Mouse (Mus musculus) brain, adult 2 months (tissue): ENCODE data around the gene Pmis2.

ENCODE experiments used
- DNase-seq: peaks from one replicate; pipeline ENCODE4 v3.0.0; 2011; ENCODE audit warnings: low read depth, low spot score

Gene Pmis2

GRCm38 (mm10) chr7:30633762-30634412 lies 37.5 kb downstream of the Pmis2 start:
- DNase-seq = no peak

GRCm38 (mm10) chr7:30629013-30629412 lies 42.4 kb downstream of the Pmis2 start:
- DNase-seq = no peak

- DNase-seq = no peak
Measured at GRCm38 (mm10) chr7:30626647-30627046, 44.8 kb downstream of the Pmis2 start.

GRCm38 (mm10) chr7:30625530-30626384 lies 45.6 kb downstream of the Pmis2 start, which contains the start of gene Cox6b1:
TSS of gene Cox6b1 (minus strand) at chr7:30626151.
- DNase-seq = peak; percentile 98
